Mouse (Mus musculus): ENCODE results near the gene Kank1. TPM values are rescaled to one million over a fixed set of nuclear protein-coding genes. Genes with fewer than 3 reads are reported as not detected.
"Not testable (repeated sequence)": the region's sequence is repeated elsewhere in the genome, so short reads cannot be mapped to it uniquely, and the experiment has no call there.

The Kank1 gene
- polyA plus RNA-seq, 1 experiment: 6.3 TPM

- H3K36me3 ChIP-seq (ENCODE audit: control insufficient read depth, insufficient read depth, low read length): no peaks in the 10 kb centered on the region
- no peak overlapping the region for H3K27ac ChIP-seq (ENCODE audit: insufficient read depth, low read depth, low read length)
- TF ChIP-seq CTCF (IDR thresholded peaks at IDR 0.05; ENCODE audit: extremely low read depth, insufficient read length, insufficient replicate concordance, low read depth, low read length): no peak
- no peak for TF ChIP-seq POLR2A (IDR thresholded peaks at IDR 0.05; ENCODE audit: low read depth, low read length)
- no peaks in the 10 kb centered on the region for H3K27me3 ChIP-seq (ENCODE audit: control insufficient read depth, insufficient read depth, low read length)
- no peaks in the 10 kb centered on the region for H3K4me1 ChIP-seq (ENCODE audit: control insufficient read depth, insufficient read depth, insufficient read length, low read length)
- H3K4me3 ChIP-seq (ENCODE audit: low read depth, low read length): no peak overlapping the region
- WGBS: 73% methylated on average over 20 of the region's 20 CpGs
Measured at GRCm38 (mm10) chr19:25461553-25462320, 225.0 kb downstream of the Kank1 start.

GRCm38 (mm10) chr19:25475806-25476205, 239.0 kb downstream of the Kank1 start:
- H3K4me1 ChIP-seq (ENCODE audit: control insufficient read depth, insufficient read depth, insufficient read length, low read length); H3K36me3 ChIP-seq (ENCODE audit: control insufficient read depth, insufficient read depth, low read length); H3K27me3 ChIP-seq (ENCODE audit: control insufficient read depth, insufficient read depth, low read length); H3K27ac ChIP-seq (ENCODE audit: insufficient read depth, low read depth, low read length); H3K4me3 ChIP-seq (ENCODE audit: low read depth, low read length): not testable (repeated sequence)
- 59% methylated on average over 4 of the region's 4 CpGs for WGBS
- TF ChIP-seq CTCF (IDR thresholded peaks at IDR 0.05; ENCODE audit: extremely low read depth, insufficient read length, insufficient replicate concordance, low read depth, low read length): peak; percentile 36; the same call in 1 of the 2 replicates

GRCm38 (mm10) chr19:25479152-25479669, 242.4 kb downstream of the Kank1 start:
- Histone ChIP-seq H3K27ac (ENCODE audit: insufficient read depth, low read depth, low read length) (no peak overlapping the region), H3K27me3 (ENCODE audit: control insufficient read depth, insufficient read depth, low read length) (no peaks in the 10 kb centered on the region; the same call in 1 of the 2 replicates), H3K36me3 (ENCODE audit: control insufficient read depth, insufficient read depth, low read length) (no peaks in the 10 kb centered on the region), H3K4me1 (ENCODE audit: control insufficient read depth, insufficient read depth, insufficient read length, low read length) (no peaks in the 10 kb centered on the region), H3K4me3 (ENCODE audit: low read depth, low read length) (no peak overlapping the region)
- 85% methylated on average over 5 of the region's 5 CpGs for WGBS
- TF ChIP-seq CTCF (IDR thresholded peaks at IDR 0.05; ENCODE audit: extremely low read depth, insufficient read length, insufficient replicate concordance, low read depth, low read length) (no peak), POLR2A (IDR thresholded peaks at IDR 0.05; ENCODE audit: low read depth, low read length) (no peak)

- WGBS: 78% methylated on average over 6 of the region's 6 CpGs
- no peaks in the 10 kb centered on the region for H3K36me3 ChIP-seq (ENCODE audit: control insufficient read depth, insufficient read depth, low read length)
- no peak overlapping the region for H3K27ac ChIP-seq (ENCODE audit: insufficient read depth, low read depth, low read length)
- no peak overlapping the region for H3K4me3 ChIP-seq (ENCODE audit: low read depth, low read length)
- no peaks in the 10 kb centered on the region for H3K4me1 ChIP-seq (ENCODE audit: control insufficient read depth, insufficient read depth, insufficient read length, low read length)
- TF ChIP-seq CTCF (IDR thresholded peaks at IDR 0.05; ENCODE audit: extremely low read depth, insufficient read length, insufficient replicate concordance, low read depth, low read length) (no peak), POLR2A (IDR thresholded peaks at IDR 0.05; ENCODE audit: low read depth, low read length) (no peak)
- no peaks in the 10 kb centered on the region; the same call in 1 of the 2 replicates for H3K27me3 ChIP-seq (ENCODE audit: control insufficient read depth, insufficient read depth, low read length)
Measured at GRCm38 (mm10) chr19:25480820-25481219, 244.0 kb downstream of the Kank1 start.

Other genes with a start within 250 kb of the Kank1 start
- gene Dock8, start 237.4 kb upstream of the Kank1 start, polyA plus RNA-seq (2012; rRNA removed): 13.2 and 14.7 TPM in 2 replicates